10 mouse cellular contexts compared by ENCODE assay signal in the genomic region with DNA sequence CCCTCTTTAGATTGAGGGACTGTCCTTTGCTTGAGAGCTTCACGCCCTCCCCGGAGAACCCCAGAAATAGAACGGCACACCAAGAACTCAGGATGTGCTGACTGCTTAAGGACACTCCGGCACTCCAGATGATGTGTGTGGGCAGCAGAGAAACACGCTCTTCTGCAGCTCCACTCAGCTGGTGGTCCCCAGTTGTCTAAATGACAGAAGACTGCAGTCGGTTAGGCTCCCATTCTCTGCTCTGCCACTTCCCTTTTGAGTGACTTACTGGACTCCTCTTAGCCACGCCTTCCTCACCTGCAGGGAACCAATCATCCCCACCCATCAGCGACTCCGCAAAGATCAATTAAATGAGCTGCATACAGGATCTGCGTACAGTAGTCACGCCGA. TPM values are rescaled to one million over a fixed set of nuclear protein-coding genes. Genes with fewer than 3 reads are reported as not detected.
DNase-seq lines count a peak whose midpoint lies in the region; ATAC-seq and TF ChIP-seq lines count a peak whose summit lies in the region.
"Had no signal": no experiment of that assay in that cellular context is flagged by ENCODE, and none has a peak within 500 bp of the region (broad histone marks: within the 10 kb centered on the region; RNA-seq: fewer than 3 reads in every experiment).

No protein-coding gene starts in this region.

- H3K4me2 ChIP-seq in heart, embryonic 15.5 days: peak overlapping the region; percentile 59
- H3K4me2 ChIP-seq in hindbrain, embryonic 13.5 days: peak overlapping the region; percentile 33
- H3K4me2 ChIP-seq in liver, postnatal 0 days (ENCODE audit: low read depth, low read length): peak overlapping the region; percentile 51

- H3K27me3 ChIP-seq in heart, embryonic 15.5 days: no peaks in the 10 kb centered on the region
- peaks cover 8% of the 10 kb centered on the region; the same call in 1 of the 2 replicates for H3K27me3 ChIP-seq in hindbrain, embryonic 13.5 days
- 0 out of 2 replicates have a peak, but pooled peaks cover 5% of the 10 kb centered on the region for H3K27me3 ChIP-seq in liver, postnatal 0 days (ENCODE audit: insufficient read depth, low read length)

- TF ChIP-seq EP300 in liver, postnatal 0 days (IDR thresholded peaks at IDR 0.05; ENCODE audit: low read depth): no peak

- peak overlapping the region; percentile 20 for H3K4me3 ChIP-seq in heart, embryonic 15.5 days
- peak overlapping the region; percentile 14; the same call in 1 of the 2 replicates for H3K4me3 ChIP-seq in hindbrain, embryonic 13.5 days
- H3K4me3 ChIP-seq in liver, postnatal 0 days (ENCODE audit: low read depth, low read length): no peak overlapping the region

- H3K9ac ChIP-seq in heart, embryonic 15.5 days: no peak overlapping the region
- no peak overlapping the region for H3K9ac ChIP-seq in hindbrain, embryonic 13.5 days
- no peak overlapping the region for H3K9ac ChIP-seq in liver, postnatal 0 days (replicated peaks)

- DNase-seq in heart, postnatal 10 days: no peak
- DNase-seq in ZHBTc4 (ENCODE audit: low read depth, low spot score): peak; percentile 69
- no peak for DNase-seq in liver, postnatal 0 days
- no peak for DNase-seq in adrenal gland, postnatal 36 days
- DNase-seq in cerebellum, adult 9-10 months: no peak
- DNase-seq in lung, postnatal 10 days: no peak

- H3K4me1 ChIP-seq in heart, embryonic 15.5 days (replicated peaks): peaks cover 16% of the 10 kb centered on the region
- peaks cover 8% of the 10 kb centered on the region for H3K4me1 ChIP-seq in hindbrain, embryonic 13.5 days (replicated peaks)
- peaks cover 17% of the 10 kb centered on the region for H3K4me1 ChIP-seq in liver, postnatal 0 days (ENCODE audit: insufficient read depth)

- WGBS in heart, embryonic 15.5 days: 24% methylated on average over 12 of the region's 12 CpGs
- 23% methylated on average over 12 of the region's 12 CpGs for WGBS in hindbrain, embryonic 13.5 days
- WGBS in liver, postnatal 0 days (ENCODE audit: insufficient replicate concordance): 33% methylated on average over 12 of the region's 12 CpGs

- no peaks in the 10 kb centered on the region for H3K36me3 ChIP-seq in heart, embryonic 15.5 days
- no peaks in the 10 kb centered on the region for H3K36me3 ChIP-seq in hindbrain, embryonic 13.5 days
- H3K36me3 ChIP-seq in liver, postnatal 0 days (replicated peaks; ENCODE audit: insufficient read depth, low read length): no peaks in the 10 kb centered on the region

- ATAC-seq in heart, embryonic 15.5 days (replicated peaks; ENCODE audit: insufficient number of reproducible peaks, insufficient read depth, low FRiP score, low read depth): no peak
- ATAC-seq in hindbrain, embryonic 13.5 days (ENCODE audit: low FRiP score): no peak
- ATAC-seq in liver, postnatal 0 days: 0 out of 2 replicates have a peak, but pooled peaks have one; percentile 32

- TF ChIP-seq CTCF in liver, postnatal 0 days (IDR thresholded peaks at IDR 0.05; ENCODE audit: low read depth): no peak

- no peaks in the 10 kb centered on the region for H3K9me3 ChIP-seq in heart, embryonic 15.5 days (replicated peaks)
- H3K9me3 ChIP-seq in hindbrain, embryonic 13.5 days: no peaks in the 10 kb centered on the region
- H3K9me3 ChIP-seq in liver, postnatal 0 days (ENCODE audit: low read length): no peaks in the 10 kb centered on the region

- intact Hi-C loops in heart, postnatal 10 days (cut with DNase I): no loop called here

- no peak overlapping the region for H3K27ac ChIP-seq in heart, embryonic 15.5 days
- H3K27ac ChIP-seq in hindbrain, embryonic 13.5 days: no peak overlapping the region
- H3K27ac ChIP-seq in liver, postnatal 0 days (ENCODE audit: low read depth): no peak overlapping the region

RNA-seq across cellular contexts. Expression of a gene that starts 18.9 kb away (rescaled TPM):
- 16.1 and 23.0 TPM in 2 replicates for polyA plus RNA-seq in heart, embryonic 15.5 days (2015; fragmentation: Nextera tagmentation; extraction: Ambion mirVana)
- total RNA-seq in heart, postnatal 10 days (2021): 1 to 10 TPM; 8.5 to 9.6 TPM
- polyA plus RNA-seq in hindbrain, embryonic 13.5 days (2015; fragmentation: Nextera tagmentation; extraction: Ambion mirVana): 20.2 and 23.5 TPM in 2 replicates
- 1.2 and 2.0 TPM in 2 replicates for polyA plus RNA-seq in liver, postnatal 0 days (2015; fragmentation: Nextera tagmentation; extraction: Ambion mirVana)
- total RNA-seq in adrenal gland, postnatal 36 days (2021): 10 to 100 TPM; 17.6 to 19.9 TPM

RNA-seq across cellular contexts. Expression of a gene that starts 46.1 kb away (rescaled TPM):
- not detected in 2 replicates for polyA plus RNA-seq in heart, embryonic 15.5 days (2015; fragmentation: Nextera tagmentation; extraction: Ambion mirVana)
- total RNA-seq in heart, postnatal 10 days (2021): not detected
- 0.12 and 0.13 TPM in 2 replicates for polyA plus RNA-seq in hindbrain, embryonic 13.5 days (2015; fragmentation: Nextera tagmentation; extraction: Ambion mirVana)
- not detected in 2 replicates for polyA plus RNA-seq in liver, postnatal 0 days (2015; fragmentation: Nextera tagmentation; extraction: Ambion mirVana)
- not detected for total RNA-seq in adrenal gland, postnatal 36 days (2021)
- total RNA-seq: MEL had no signal
- polyA plus RNA-seq: spleen, adult 2 months had no signal
